Mouse (Mus musculus) right cerebral cortex, adult 2 months (tissue): ENCODE data around the gene Olfr311.

Experiments
- DNase-seq, 2 experiments: peaks; one replicate each; pipeline ENCODE4 v3.0.0; 2021 to 2022; ENCODE audit warnings: low spot score in 2 of 2

Olfr311 gene

DNA sequence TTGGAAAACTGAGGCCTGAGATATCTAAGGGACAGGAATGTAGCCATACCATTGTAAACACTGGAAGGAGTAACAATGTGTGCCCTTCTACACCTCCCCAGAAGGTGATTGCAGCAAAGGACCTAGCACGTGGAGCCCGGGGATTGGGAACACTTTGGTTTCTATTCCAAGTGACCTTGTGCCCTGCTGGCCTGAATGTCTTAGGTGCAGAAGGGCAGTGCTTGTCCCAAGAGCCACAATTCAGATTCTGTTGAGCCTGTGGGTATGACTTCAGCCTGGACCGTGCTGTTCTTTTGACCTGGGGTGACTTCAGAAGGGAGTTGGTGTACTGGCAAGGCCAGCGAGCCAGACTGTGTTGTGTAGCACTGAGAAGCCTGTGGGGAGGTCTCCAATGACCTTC lies 31.9 kb downstream of the Olfr311 start:
- DNase-seq = no peak

DNA sequence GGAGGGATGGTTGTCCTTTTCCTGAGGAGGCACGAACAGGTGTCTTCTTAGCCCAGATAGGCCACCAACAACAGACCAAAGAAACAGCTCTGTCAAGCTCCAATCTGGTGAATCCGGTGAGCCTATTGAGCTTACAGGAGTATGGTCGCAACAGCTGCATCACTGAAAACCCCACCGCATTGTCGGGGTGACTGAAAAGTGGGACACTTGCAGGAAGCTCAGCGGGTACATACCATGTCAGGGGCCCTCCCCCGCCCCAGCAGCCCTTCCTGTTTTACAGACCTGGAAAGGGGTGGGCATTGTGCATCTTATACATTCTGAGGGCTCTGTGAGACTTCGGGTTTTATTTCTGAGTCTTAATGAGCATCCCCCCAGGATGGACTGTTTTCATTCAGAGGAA lies 44.7 kb downstream of the Olfr311 start:
- no peak for DNase-seq

DNA sequence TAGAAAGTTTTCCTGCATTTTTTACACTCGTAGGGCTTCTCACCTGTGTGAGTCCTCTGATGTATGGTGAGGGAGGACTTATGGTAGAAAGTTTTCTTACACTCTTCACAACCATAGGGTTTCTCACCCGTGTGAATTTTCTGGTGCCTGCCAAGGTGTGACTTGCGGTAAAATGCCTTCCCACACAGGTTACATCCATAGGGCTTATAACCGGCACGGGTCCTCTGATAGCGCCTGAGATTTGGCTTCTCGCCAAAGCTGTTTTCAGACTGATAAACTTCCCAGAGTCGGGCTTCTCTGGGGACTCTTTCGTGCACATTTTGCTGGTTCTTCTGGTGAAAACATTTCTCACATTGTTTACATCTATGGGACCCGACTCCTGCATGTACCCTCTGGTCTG lies 51.5 kb downstream of the Olfr311 start:
- no peak for DNase-seq
